Mouse (Mus musculus): Measurements from ENCODE around the gene Hs2st1. TPM values are rescaled to one million over a fixed set of nuclear protein-coding genes. Genes with fewer than 3 reads are reported as not detected.

Gene Hs2st1
- polyA plus RNA-seq, 1 experiment: 9.8 TPM

DNA sequence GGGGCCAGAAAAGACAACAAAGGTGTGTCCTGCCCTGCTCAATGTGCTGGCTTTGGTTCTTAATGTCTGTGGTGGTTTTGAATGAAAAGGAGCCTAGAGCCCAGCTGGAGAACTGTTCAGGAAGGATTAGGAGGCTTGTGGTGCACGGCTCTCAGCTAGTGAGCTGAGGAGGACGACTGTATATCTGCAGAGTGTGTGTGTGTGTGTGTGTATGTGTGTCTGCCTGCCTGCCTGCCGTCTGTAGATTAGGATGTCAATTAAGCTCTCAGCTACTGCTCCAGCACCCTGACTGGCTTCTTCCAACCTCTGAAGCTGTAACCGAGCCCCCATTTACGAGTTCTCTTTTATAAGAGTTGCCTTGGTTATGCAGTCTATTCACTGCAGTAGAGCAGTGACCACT, 62.1 kb downstream of the Hs2st1 start:
- DNase-seq (ENCODE audit: low spot score): no peak

DNA sequence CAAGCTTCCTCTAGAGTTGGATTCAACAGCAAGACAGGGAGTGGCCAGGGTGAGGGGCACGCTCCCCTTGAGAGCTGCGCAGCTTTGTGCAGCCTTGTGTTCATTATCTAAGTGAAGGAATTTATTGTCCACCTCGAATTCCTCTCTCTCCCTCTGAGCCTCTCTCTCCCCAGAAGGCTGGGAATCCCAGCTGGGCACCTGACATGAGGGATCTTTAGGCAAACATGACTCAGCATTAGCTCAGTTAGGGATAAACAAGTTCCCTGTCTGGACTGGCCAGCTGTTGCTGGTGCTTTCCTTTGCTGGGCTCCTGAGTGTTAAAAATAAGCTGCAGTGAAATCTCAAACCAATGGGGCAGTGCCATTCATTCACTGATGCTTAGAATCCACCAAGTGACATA, 63.8 kb downstream of the Hs2st1 start:
- DNase-seq (ENCODE audit: low spot score): no peak

- DNase-seq (ENCODE audit: low spot score): no peak
These were observed 68.1 kb downstream of the Hs2st1 start for GRCm38 (mm10) chr3:144501930-144502329.

GRCm38 (mm10) chr3:144496762-144497161, 73.2 kb downstream of the Hs2st1 start:
- DNase-seq (ENCODE audit: low spot score): no peak

DNA sequence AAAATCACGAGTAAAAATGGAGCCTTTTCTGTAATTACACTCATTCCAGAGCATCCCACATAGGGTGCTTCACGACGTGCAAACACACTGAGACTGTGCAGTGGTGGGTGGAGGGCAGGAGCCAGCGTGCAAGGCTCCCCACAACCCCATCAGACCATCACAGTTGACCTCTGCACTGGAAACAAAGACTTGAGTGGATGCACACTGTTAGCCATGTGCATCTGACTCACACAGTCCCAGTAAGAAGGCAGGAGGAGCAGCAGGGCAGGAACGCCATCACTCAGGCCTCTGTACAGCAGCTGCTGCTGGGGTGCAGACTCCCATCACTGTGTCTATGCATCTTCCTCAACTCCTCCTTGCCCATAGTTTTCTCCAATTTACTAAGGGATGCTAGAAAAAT, 75.1 kb downstream of the Hs2st1 start:
- no peak for DNase-seq (ENCODE audit: low spot score)

GRCm38 (mm10) chr3:144488787-144489186, 81.2 kb downstream of the Hs2st1 start:
- no peak for DNase-seq (ENCODE audit: low spot score)

- no peak for DNase-seq (ENCODE audit: low spot score)
These were observed 89.4 kb downstream of the Hs2st1 start for GRCm38 (mm10) chr3:144480595-144480994.

GRCm38 (mm10) chr3:144478427-144478794, 91.6 kb downstream of the Hs2st1 start:
- no peak for DNase-seq (ENCODE audit: low spot score)

- no peak for DNase-seq (ENCODE audit: low spot score)
These were observed 92.1 kb downstream of the Hs2st1 start for GRCm38 (mm10) chr3:144477707-144478426.

GRCm38 (mm10) chr3:144475891-144476290, 94.1 kb downstream of the Hs2st1 start:
- DNase-seq (ENCODE audit: low spot score): no peak

DNA sequence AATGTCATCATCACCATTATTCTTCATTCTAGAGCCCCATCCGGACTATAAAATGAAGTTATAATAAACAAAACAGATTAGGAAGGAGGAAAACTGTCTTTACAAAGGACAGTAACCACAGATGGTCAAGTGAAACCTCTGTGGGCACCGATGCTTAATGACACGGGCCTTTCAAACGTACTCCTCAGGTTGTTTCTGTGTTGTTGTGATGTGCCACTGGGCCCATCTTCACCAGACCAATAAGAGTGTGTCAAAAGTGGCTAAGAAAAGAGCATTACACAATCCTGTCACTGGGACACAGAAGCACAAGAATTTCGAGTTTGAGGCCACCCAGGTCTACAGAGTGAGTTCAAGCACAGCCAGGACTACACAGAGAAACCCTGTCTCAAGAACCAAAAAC, 95.3 kb downstream of the Hs2st1 start:
- no peak for DNase-seq (ENCODE audit: low spot score)

- DNase-seq (ENCODE audit: low spot score): no peak
These were observed 98.0 kb downstream of the Hs2st1 start for GRCm38 (mm10) chr3:144471954-144472353.

- no peak for DNase-seq (ENCODE audit: low spot score)
These were observed 99.1 kb downstream of the Hs2st1 start for GRCm38 (mm10) chr3:144470901-144471300.

- no peak for DNase-seq (ENCODE audit: low spot score)
These were observed 102.5 kb downstream of the Hs2st1 start for GRCm38 (mm10) chr3:144467521-144467920.

- no peak for DNase-seq (ENCODE audit: low spot score)
These were observed 103.8 kb downstream of the Hs2st1 start for GRCm38 (mm10) chr3:144466108-144466678.

DNA sequence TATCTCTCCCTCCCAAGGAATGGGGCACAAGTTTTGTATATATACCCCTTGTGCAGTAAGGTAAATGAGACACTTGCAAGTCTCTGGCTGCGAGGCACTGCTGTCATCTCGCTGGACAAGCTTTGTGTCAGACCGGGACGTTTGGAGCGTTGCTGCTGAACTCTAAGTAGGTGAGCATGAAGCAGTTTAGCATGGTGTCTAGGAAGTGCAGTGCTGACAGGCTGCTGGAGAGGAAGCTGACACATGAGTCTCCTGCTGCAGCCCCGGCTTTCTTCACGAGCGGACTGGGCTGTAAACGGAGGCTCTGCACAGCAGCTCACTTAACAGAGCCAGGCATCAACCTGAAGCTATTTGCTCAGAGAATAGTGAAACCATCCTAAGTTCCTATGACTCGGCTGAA, 107.3 kb downstream of the Hs2st1 start:
- no peak for DNase-seq (ENCODE audit: low spot score)

- no peak for DNase-seq (ENCODE audit: low spot score)
These were observed 109.7 kb downstream of the Hs2st1 start for GRCm38 (mm10) chr3:144460183-144460788.

- DNase-seq (ENCODE audit: low spot score): no peak
These were observed 110.7 kb downstream of the Hs2st1 start for GRCm38 (mm10) chr3:144459285-144459697.

DNA sequence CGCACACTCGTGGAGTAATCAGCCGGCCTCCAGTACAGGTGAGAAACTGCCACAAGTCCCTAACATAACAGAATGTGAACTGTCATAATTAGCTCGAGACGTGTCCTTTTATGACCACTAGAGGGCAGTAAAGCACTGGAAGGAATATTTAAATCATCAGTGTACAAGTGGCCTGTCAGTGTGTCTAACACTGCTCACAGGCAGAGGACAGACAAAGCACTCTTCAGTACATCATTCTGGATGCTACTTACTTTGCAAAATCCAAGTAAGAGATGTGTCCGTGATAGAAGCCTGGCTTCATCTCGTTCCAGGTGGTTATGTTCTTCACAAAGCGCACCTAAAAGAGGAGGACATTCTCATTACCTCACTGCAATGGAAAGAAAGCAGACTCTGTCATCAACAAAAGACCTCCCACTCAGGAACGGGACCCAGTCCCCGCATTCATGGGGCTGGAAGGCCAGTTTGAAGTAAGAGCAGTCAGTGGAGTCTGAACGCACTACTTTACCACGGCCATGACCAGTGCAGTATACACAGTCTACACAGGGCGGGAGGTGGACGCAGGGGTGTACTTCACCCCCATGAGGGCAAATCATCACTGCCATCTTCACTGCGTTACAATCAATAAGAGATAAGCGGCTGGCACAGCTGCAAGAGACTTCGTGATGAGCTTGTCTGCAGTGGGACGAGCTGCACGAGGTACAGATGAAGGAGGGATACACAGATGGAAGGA, 116.1 kb downstream of the Hs2st1 start:
- DNase-seq (ENCODE audit: low spot score): no peak

- DNase-seq (ENCODE audit: low spot score): no peak
These were observed 121.0 kb downstream of the Hs2st1 start for GRCm38 (mm10) chr3:144448977-144449376.

DNA sequence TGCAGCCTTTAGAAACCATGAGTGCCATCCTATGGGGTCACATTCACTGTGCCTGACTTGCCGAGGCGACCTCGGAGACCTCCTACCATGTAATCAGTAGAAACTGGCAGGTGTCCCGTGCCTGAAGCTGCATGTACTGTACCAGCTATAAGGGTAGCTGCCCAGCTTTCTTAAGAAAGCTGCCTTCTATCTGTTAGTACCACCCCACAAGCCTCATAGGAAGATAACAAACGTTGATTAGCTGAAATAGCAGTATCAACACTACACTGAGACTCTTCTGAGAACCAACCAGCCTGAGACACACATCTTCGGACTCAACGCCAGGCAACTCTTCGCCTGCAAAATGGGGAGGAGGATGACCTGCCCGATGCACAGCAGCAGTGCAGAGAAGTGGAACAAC, 122.1 kb downstream of the Hs2st1 start:
- DNase-seq (ENCODE audit: low spot score): no peak

GRCm38 (mm10) chr3:144446081-144446634, 123.8 kb downstream of the Hs2st1 start:
- no peak for DNase-seq (ENCODE audit: low spot score)

All from urinary bladder, adult 2 months (tissue).